Mouse (Mus musculus): ENCODE results near the gene Trappc2l. TPM values are rescaled to one million over a fixed set of nuclear protein-coding genes. Genes with fewer than 3 reads are reported as not detected.
"Not testable (repeated sequence)": the region's sequence is repeated elsewhere in the genome, so short reads cannot be mapped to it uniquely, and the experiment has no call there.

Gene Trappc2l
- total and polyA plus RNA-seq, 2 experiments from 2014 or later, result 15.3 to 137 TPM

GRCm38 (mm10) chr8:122624653-122625052 lies 13.2 kb downstream of the Trappc2l start:
- ATAC-seq (no peak), DNase-seq (no peak)
- Histone ChIP-seq H3K36me3 (ENCODE audit: insufficient read depth) (no peaks in the 10 kb centered on the region; the same call in 1 of the 2 replicates), H3K9me3 (ENCODE audit: low read length) (no peaks in the 10 kb centered on the region), H3K4me3 (ENCODE audit: low read depth, low read length) (no peak overlapping the region), H3K27me3 (ENCODE audit: insufficient read depth, low read length) (no peaks in the 10 kb centered on the region), H3K4me1 (ENCODE audit: insufficient read depth) (no peaks in the 10 kb centered on the region), H3K27ac (ENCODE audit: low read depth, low read length) (no peak overlapping the region), H3K4me2 (ENCODE audit: low read depth) (no peak overlapping the region), H3K9ac (no peak overlapping the region)
- TF ChIP-seq CTCF (IDR thresholded peaks at IDR 0.05; ENCODE audit: low read depth), result no peak
- WGBS, result 77% methylated on average over 5 of the region's 5 CpGs

GRCm38 (mm10) chr8:122625811-122626210 lies 14.4 kb downstream of the Trappc2l start:
- no peak for ATAC-seq

GRCm38 (mm10) chr8:122626896-122627295 lies 15.5 kb downstream of the Trappc2l start:
- peaks cover 4% of the 10 kb centered on the region for H3K36me3 ChIP-seq (ENCODE audit: insufficient read depth)
- no peak overlapping the region for H3K4me2 ChIP-seq (ENCODE audit: low read depth)
- H3K4me1 ChIP-seq (ENCODE audit: insufficient read depth), result no peaks in the 10 kb centered on the region
- no peak overlapping the region for H3K9ac ChIP-seq
- H3K27me3 ChIP-seq (ENCODE audit: insufficient read depth, low read length), result no peaks in the 10 kb centered on the region
- no peak for ATAC-seq
- WGBS, result 81% methylated on average over 2 of the region's 2 CpGs
- no peak for DNase-seq
- H3K4me3 ChIP-seq (ENCODE audit: low read depth, low read length), result no peak overlapping the region
- no peak overlapping the region for H3K27ac ChIP-seq (ENCODE audit: low read depth, low read length)
- no peaks in the 10 kb centered on the region for H3K9me3 ChIP-seq (ENCODE audit: low read length)
- TF ChIP-seq CTCF (IDR thresholded peaks at IDR 0.05; ENCODE audit: low read depth), result no peak

More at GRCm38 (mm10) chr8:122625811-122626210, 14.4 kb downstream of the Trappc2l start:
- WGBS, result 85% methylated on average over 9 of the region's 9 CpGs
- Histone ChIP-seq H3K27ac (ENCODE audit: low read depth, low read length) (no peak overlapping the region), H3K4me2 (ENCODE audit: low read depth) (no peak overlapping the region), H3K36me3 (ENCODE audit: insufficient read depth) (peaks cover 4% of the 10 kb centered on the region), H3K27me3 (ENCODE audit: insufficient read depth, low read length) (no peaks in the 10 kb centered on the region), H3K9ac (no peak overlapping the region), H3K4me3 (ENCODE audit: low read depth, low read length) (no peak overlapping the region), H3K4me1 (ENCODE audit: insufficient read depth) (no peaks in the 10 kb centered on the region), H3K9me3 (ENCODE audit: low read length) (no peaks in the 10 kb centered on the region)
- DNase-seq, result no peak
- TF ChIP-seq CTCF (IDR thresholded peaks at IDR 0.05; ENCODE audit: low read depth), result no peak

GRCm38 (mm10) chr8:122629388-122629787 lies 17.9 kb downstream of the Trappc2l start:
- Histone ChIP-seq H3K4me1 (ENCODE audit: insufficient read depth) (no peaks in the 10 kb centered on the region), H3K9me3 (ENCODE audit: low read length) (no peaks in the 10 kb centered on the region), H3K4me3 (ENCODE audit: low read depth, low read length) (no peak overlapping the region), H3K4me2 (ENCODE audit: low read depth) (no peak overlapping the region), H3K9ac (no peak overlapping the region), H3K27me3 (ENCODE audit: insufficient read depth, low read length) (no peaks in the 10 kb centered on the region), H3K36me3 (ENCODE audit: insufficient read depth) (peaks cover 21% of the 10 kb centered on the region), H3K27ac (ENCODE audit: low read depth, low read length) (no peak overlapping the region)
- 28% methylated on average over 10 of the region's 10 CpGs for WGBS
- ATAC-seq (no peak), DNase-seq (no peak)
- TF ChIP-seq CTCF (IDR thresholded peaks at IDR 0.05; ENCODE audit: low read depth), result no peak

DNA sequence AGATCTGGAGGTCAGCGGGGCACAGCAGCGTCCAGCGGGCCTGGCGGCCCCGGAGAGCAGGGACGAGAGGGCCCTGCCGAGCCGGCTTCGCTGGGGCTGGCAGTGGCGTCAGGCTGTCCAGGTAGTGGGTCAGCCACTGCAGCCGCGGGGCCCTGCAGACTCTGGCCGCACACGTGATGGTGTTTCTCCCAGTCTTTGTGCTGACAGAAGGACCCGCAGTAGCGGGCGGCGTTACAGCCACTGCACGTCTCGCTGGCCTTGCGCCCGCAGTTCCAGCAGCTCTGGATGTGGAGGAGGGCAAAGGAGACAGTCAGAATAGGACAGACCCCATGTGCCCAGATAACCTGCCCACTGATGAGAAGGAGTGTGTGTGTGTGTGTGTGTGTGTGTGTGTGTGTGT lies 19.3 kb downstream of the Trappc2l start:
- H3K4me3 ChIP-seq (ENCODE audit: low read depth, low read length), result no peak overlapping the region
- DNase-seq, result no peak
- no peaks in the 10 kb centered on the region for H3K27me3 ChIP-seq (ENCODE audit: insufficient read depth, low read length)
- H3K9me3 ChIP-seq (ENCODE audit: low read length), result no peaks in the 10 kb centered on the region
- no peak overlapping the region for H3K4me2 ChIP-seq (ENCODE audit: low read depth)
- peaks cover 28% of the 10 kb centered on the region for H3K36me3 ChIP-seq (ENCODE audit: insufficient read depth)
- ATAC-seq, result no peak
- 55% methylated on average over 22 of the region's 22 CpGs for WGBS
- TF ChIP-seq CTCF (IDR thresholded peaks at IDR 0.05; ENCODE audit: low read depth), result no peak
- no peak overlapping the region for H3K9ac ChIP-seq
- H3K4me1 ChIP-seq (ENCODE audit: insufficient read depth), result no peaks in the 10 kb centered on the region
- no peak overlapping the region for H3K27ac ChIP-seq (ENCODE audit: low read depth, low read length)

GRCm38 (mm10) chr8:122632134-122632533 lies 20.7 kb downstream of the Trappc2l start:
- not testable (repeated sequence) for H3K4me2 ChIP-seq (ENCODE audit: low read depth); H3K4me3 ChIP-seq (ENCODE audit: low read depth, low read length); H3K27ac ChIP-seq (ENCODE audit: low read depth, low read length); H3K27me3 ChIP-seq (ENCODE audit: insufficient read depth, low read length); H3K4me1 ChIP-seq (ENCODE audit: insufficient read depth); H3K9ac ChIP-seq; DNase-seq; H3K9me3 ChIP-seq (ENCODE audit: low read length); ATAC-seq
- 75% methylated on average over 3 of the region's 3 CpGs for WGBS
- peaks cover 28% of the 10 kb centered on the region for H3K36me3 ChIP-seq (ENCODE audit: insufficient read depth)

GRCm38 (mm10) chr8:122633205-122633604 lies 21.8 kb downstream of the Trappc2l start:
- ATAC-seq (no peak), DNase-seq (no peak)
- Histone ChIP-seq H3K9me3 (ENCODE audit: low read length) (no peaks in the 10 kb centered on the region), H3K36me3 (ENCODE audit: insufficient read depth) (peaks cover 34% of the 10 kb centered on the region), H3K4me1 (ENCODE audit: insufficient read depth) (no peaks in the 10 kb centered on the region), H3K4me3 (ENCODE audit: low read depth, low read length) (no peak overlapping the region), H3K27ac (ENCODE audit: low read depth, low read length) (no peak overlapping the region), H3K27me3 (ENCODE audit: insufficient read depth, low read length) (no peaks in the 10 kb centered on the region), H3K9ac (no peak overlapping the region), H3K4me2 (ENCODE audit: low read depth) (no peak overlapping the region)
- 88% methylated on average over 14 of the region's 14 CpGs for WGBS
- no peak for TF ChIP-seq CTCF (IDR thresholded peaks at IDR 0.05; ENCODE audit: low read depth)
